Mouse (Mus musculus) fibroblast of lung, adult 2 months (primary cell): ENCODE measurements at regions not wholly inside any gene's neighbourhood (a gene's known extent, or its start where the extent isn't known, plus 50 kb on each side); places are given as distances from the start of the nearest gene placed in this dataset.
A peak's percentile ranks its signal among the peaks of the same experiment; 100 is the strongest.

Source experiments
- DNase-seq: peaks from one replicate; pipeline ENCODE4 v3.0.0-alpha.2; 2011; ENCODE audit warnings: low read depth

- DNase-seq, result peak; percentile 35
These were observed 218.7 kb upstream of the F930015N05Rik start for GRCm38 (mm10) chr11:64655162-64655561.

DNA sequence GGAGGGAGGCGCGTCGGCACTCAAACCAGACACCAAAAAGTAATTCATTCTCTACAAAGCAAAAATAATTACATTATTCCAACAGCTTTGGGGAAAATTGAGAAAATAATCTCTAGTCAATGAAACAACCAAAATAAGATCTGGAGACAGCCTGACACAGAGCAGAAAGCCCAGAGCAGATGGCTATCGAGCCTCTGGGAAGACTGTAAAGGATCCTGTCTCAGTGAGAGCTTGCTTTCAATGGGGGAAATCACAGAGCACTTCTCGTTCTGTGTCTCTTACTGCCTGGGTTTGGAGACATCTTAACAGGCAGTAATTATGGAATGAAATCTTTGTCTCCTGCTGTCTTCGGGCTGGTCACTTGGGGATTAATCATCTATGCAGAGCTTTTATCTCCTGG is 226.7 kb upstream of the F930015N05Rik start:
- no peak for DNase-seq

- no peak for DNase-seq
These were observed 230.6 kb upstream of the F930015N05Rik start for GRCm38 (mm10) chr11:64667010-64667409.

DNA sequence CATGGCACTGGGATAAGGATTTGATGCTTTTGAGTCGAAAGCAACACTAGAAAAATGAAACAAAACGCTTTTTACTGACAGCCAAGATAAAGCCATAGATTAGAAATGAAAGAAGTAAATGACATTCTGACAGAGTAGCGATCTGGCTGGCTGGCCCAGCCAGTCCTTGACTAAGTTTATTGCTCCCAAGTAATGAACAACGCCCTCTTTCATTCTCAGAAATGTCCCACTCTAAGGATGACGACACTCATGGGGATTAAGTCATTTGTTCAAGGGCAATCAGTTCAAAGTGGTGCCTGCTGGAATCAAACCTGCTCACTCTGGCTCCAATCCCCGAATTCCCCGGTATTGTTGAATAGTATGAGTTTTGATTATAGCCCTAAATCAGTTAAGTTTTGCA is 231.1 kb upstream of the F930015N05Rik start:
- no peak for DNase-seq

DNA sequence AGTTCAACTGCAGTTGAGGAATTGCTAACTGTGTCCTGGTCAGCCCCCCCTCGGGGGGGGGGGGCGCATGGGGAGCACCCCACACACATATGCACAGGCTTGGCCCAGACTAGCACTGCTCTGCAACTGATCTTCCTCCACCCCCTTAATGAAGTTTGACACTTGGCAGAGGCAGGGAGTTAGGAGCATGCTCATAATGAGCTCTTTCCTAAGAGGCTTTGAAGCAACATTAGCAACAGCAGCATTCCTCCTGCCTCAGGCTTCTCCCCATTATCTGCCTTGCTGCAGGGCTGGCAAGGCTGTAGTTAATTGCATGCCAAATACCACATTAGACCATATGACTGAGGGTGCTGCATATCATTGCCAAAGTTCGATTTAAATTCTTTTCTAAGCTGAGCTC is 235.4 kb upstream of the F930015N05Rik start:
- no peak for DNase-seq

DNA sequence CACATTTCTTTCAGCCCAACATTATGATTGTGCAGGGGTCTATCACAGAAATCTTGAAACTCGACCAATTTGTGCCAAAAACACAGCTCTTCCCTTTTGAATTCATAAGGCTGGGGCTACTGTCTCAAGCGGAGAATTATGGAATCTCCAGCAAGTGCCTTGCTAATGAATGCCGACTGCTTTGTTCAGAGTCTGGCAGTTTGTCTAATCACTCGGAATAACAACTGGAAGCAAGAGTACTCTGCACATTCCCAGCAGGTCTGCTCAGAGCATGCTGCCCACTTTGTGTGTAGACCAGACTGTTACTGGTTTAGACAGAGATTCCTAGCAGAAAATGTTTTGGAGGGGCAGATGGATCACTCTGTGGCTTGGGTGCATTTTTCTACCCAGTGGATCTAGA is 237.1 kb upstream of the F930015N05Rik start:
- DNase-seq, result no peak

- DNase-seq, result no peak
These were observed 267.3 kb upstream of the F930015N05Rik start for GRCm38 (mm10) chr11:64703776-64704175.

DNA sequence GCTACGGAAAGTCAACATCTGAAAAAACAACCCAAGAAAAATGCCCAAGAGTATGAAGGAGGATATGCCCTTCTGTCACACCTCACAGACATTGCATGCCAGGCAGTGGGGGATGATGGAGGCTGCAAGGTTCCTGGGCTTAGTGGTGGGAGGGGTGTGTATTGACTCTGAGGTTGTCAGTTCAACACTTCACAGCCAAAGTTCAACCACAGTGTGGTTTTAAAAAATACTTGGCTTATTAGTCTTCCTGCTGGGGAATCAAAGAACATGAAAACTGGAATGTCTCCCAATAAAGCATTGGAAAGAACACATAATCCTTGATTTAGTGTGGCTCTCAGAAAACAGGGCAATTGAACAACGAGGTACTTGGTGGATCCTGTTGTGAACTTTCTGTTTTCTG is 267.0 kb upstream of the Elac2 start:
- DNase-seq, result peak; percentile 50

DNA sequence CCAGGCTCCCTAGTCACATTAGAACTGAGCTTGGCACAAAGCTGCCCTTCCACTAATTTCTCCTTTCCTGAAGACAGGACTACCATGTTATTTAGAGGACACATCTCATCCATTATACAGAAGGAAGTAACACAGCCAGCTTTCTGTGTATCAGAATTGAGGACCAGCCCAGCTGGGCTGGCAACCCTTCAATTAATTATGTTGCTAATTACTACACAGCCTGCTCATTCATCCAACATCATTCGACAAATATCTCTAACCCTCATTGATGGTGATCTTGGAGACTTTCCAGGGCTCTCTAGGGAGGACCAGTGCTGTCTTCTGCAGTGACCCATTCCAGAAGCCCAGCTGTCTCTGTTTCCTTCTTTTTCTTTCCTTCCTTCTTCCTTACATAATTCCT is 263.7 kb upstream of the Elac2 start:
- no peak for DNase-seq

GRCm38 (mm10) chr11:64718316-64719085 is 260.3 kb upstream of the Elac2 start:
- DNase-seq, result peak; percentile 48

DNA sequence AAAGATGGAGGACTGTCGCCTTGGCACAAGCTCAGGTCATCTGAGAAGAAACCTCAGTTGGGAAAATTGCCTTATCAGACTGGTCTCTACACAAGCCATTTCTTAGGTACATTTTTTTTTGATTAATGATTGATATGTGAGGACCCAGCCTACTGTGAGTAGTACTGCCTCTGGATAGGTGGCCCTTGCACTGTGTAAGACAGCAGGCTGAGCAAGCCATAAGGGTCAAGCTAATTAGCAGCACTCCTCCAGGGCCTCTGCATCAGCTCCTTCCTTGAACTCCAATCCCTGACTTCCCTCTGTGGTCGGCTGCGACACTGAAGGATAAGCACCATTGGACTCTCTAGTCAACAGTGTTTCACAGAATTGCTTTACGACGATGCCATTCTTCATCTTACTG is 252.6 kb upstream of the Elac2 start:
- DNase-seq, result no peak

GRCm38 (mm10) chr11:64727841-64728421 is 250.9 kb upstream of the Elac2 start:
- no peak for DNase-seq

- DNase-seq, result no peak
These were observed 239.9 kb upstream of the Elac2 start for GRCm38 (mm10) chr11:64738948-64739347.

DNA sequence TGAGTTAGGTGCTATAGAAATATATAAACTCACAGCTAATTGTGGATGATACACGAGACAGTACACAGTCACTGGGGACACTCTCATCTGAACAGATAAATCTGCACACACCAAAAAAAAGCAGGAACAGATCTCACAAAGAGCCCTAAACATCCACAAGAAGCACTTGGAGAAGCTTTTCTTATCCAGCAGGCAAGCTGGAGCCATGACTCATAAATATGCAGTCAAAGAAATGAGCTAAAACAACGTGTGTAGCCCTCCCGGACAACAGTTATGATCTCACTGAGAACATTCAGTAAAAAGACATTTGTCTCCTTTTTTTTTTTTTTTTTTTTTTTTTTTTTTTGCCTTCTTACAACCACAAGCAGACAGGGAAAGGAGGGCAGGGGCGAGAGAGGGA is 235.1 kb upstream of the Elac2 start:
- no peak for DNase-seq

GRCm38 (mm10) chr11:64746146-64746545 is 232.7 kb upstream of the Elac2 start:
- no peak for DNase-seq

DNA sequence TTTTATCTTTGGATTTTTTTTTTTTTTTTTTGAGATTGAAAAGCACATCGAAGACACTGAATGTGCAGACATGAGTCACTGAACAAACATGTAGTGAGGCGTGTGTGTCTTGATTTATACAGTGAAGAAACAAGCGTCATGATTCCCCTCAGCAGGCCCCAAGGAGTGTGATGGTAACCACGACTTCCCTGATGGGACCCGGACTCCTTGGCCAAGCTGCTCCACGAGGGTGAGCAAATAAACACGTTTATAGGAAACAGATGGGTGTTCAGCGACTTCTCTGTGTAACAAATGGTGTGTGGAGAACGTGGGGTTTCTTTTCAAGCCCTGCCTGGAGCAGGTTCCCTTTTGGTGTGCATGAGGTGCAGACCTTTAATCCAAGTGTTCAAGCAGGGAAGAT is 228.9 kb upstream of the Elac2 start:
- no peak for DNase-seq

DNA sequence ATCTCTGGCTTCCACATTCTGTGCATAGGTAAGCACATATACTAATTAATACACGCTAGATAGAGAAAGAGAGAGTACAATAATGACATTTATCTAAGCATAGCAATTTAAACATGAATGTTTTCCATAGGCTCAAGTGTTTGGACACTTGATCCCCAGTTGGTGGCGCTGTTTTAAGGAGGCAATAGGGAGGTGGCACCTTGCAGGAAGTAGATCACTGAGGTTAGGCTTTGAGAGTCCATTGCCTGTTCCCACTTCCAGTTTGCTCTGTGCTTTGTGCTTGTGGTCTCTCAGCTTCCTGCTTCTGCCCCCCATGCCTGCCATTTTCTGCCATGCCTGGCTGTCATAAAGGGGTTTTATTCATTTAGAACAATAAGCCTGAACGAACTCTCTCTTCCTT is 226.5 kb upstream of the Elac2 start:
- no peak for DNase-seq

- no peak for DNase-seq
These were observed 226.0 kb upstream of the Elac2 start for GRCm38 (mm10) chr11:64752816-64753215.

DNA sequence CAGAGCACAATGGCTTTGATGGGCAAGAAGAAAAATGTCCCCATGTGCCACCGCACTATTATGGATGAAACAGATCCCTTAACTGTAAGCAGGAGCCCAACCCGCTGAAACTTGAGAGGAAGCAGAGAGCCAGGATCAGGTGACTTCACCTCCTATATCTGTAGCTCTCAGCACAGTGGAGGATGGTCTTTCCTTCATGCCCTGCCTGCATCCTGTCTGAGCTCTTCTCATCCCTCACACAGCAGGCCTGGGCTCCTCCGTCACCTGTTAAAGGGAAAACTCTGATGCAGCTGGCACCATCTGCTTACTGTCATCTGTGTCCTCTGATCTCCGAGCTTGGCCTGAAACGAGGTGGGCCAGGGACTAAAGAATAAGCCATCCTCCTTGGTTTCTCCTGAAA is 224.8 kb upstream of the Elac2 start:
- DNase-seq, result no peak

- DNase-seq, result no peak
These were observed 223.3 kb upstream of the Elac2 start for GRCm38 (mm10) chr11:64755563-64755962.

- no peak for DNase-seq
These were observed 218.2 kb upstream of the Elac2 start for GRCm38 (mm10) chr11:64760626-64761025.

GRCm38 (mm10) chr11:64762755-64763154 is 216.1 kb upstream of the Elac2 start:
- no peak for DNase-seq

DNA sequence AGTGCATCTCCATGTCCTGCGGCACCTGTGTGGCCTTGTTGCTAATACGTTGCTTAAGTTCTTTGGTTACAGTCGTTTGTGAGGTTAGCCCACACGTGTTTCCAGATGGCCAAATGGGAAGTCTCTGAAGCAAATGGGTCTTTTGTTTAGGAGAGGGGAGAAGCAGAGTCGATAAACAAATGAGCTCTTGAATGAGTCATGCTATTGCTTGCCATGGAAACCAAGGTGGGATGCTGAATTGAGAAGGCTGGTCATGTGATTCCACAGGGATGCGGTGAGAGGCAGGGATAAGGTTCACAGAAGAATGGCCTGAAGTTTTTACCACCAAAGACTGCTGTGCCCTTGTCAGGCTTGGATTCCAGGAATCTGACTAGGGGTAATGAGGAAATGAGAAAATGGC is 214.8 kb upstream of the Elac2 start:
- DNase-seq, result no peak

GRCm38 (mm10) chr11:64776691-64777090 is 202.1 kb upstream of the Elac2 start:
- DNase-seq, result no peak
